Mouse (Mus musculus) ES-Bruce4 (cell line): ENCODE measurements at regions not wholly inside any gene's neighbourhood (a gene's known extent, or its start where the extent isn't known, plus 50 kb on each side); places are given as distances from the start of the nearest gene placed in this dataset.

ENCODE experiments used
- CTCF ChIP-seq: IDR thresholded peaks from one replicate; pipeline ENCODE4 v1.8.1; 2011; ENCODE audit warnings: low read depth, low read length
- POLR2A ChIP-seq: IDR thresholded peaks from one replicate; pipeline ENCODE4 v1.8.1; 2011; ENCODE audit warnings: low read length; ENCODE audit not compliant: insufficient read depth

DNA sequence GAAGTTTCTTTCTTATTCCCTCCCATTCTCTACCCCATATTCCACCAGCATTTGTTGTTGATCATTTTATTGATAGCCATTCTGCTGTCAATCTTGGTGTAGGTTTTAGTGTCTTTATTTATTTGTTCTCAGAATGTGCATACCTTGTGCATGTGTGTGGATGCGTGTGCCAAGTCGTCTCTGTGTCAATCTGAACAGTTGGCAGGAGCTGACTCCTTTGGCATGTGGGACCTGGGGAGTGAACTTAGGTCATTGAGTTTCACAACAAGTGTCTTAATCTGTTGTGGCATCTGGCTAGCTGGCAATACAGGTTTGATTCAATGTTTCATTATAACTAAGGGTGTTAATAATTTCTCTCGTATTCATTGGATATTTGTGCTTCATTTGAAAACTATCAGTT, 629.3 kb downstream of the Sqor start:
- TF ChIP-seq POLR2A (no peak), CTCF (no peak)
